Mouse (Mus musculus): ENCODE data around the gene Gimap4. TPM values are rescaled to one million over a fixed set of nuclear protein-coding genes. Genes with fewer than 3 reads are reported as not detected.
A peak's percentile ranks its signal among the peaks of the same experiment; 100 is the strongest.

Gimap4 gene
- polyA plus RNA-seq, 1 experiment: 41.0 TPM

DNA sequence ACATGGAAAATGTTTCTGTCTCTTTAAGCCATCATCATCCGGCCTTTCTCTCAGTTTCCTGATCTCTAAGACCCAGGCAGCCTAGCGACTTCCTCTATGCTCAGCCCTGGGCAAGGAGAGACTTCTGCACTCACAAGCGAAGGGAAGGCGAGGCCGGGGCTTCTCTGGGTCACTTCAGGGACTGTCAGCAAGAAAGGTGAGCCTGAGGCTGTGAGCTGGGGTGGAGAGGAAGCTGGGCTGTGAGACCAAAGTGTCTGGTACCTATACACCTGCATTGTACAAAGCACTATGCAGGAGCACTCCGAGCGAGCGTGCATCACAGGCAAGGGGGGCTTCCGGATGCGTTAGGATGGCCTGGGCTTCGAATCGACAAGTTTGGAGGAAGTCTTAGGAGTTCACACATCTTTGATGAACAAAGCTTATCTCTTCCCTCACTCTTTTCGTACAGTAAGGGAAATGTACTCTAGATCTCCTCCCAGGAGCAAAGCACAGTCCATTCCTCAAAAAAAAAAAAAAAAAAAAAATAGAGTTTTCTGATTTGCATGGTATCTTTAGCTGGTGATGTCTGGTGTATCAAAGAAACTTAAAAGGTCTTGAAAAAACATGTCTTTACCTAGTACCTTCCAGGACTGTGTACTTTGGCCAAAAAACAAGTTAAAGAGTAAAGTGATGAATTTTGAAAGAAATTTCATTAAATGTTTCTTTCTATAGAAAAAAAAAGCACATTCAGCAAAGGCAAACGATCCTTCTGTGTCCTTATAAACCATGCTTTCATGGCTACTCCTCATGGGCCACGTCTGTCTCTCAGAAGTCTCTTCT, 54.8 kb downstream of the Gimap4 start, which contains the start of gene Gimap1:
Gene Gimap1, plus strand, starts transcription at position 94 of the 819 bp plus-strand sequence.
- peaks cover 3% of the 10 kb centered on the region; the same call in 1 of the 2 replicates for H3K4me1 ChIP-seq (ENCODE audit: control insufficient read depth, insufficient read depth, low read length)
- H3K4me3 ChIP-seq (replicated peaks; ENCODE audit: control insufficient read depth, low read depth, low read length): peak within 1 kb of the TSS; percentile 94
- TF ChIP-seq CTCF (IDR thresholded peaks at IDR 0.05; ENCODE audit: control insufficient read depth, insufficient read depth, low read length) (no peak), POLR2A (IDR thresholded peaks at IDR 0.05; ENCODE audit: borderline replicate concordance, control insufficient read depth, low read depth, low read length) (no peak; the same call in 1 of the 2 replicates)
- peak within 1 kb of the TSS; percentile 92 for H3K27ac ChIP-seq (ENCODE audit: control insufficient read depth, insufficient read depth, low read depth, low read length, poor library complexity)
- WGBS: 2% methylated on average over 15 of the region's 15 CpGs

DNA sequence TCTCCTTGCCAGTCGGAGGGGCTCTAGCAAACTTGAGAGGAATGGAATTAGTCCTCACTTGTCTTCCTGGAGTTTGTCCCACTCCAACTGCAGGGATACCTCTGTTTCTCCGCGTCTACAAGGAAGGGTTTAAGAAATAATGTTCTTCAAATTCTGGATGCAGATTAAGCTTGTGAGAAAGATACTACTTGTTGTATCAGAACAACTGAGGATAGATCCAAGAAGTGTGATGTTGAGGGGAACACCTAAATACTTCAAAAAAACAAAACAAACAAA, 55.4 kb downstream of the Gimap4 start:
- 6% methylated on average over 3 of the region's 3 CpGs for WGBS
- TF ChIP-seq POLR2A (IDR thresholded peaks at IDR 0.05; ENCODE audit: borderline replicate concordance, control insufficient read depth, low read depth, low read length) (no peak), CTCF (IDR thresholded peaks at IDR 0.05; ENCODE audit: control insufficient read depth, insufficient read depth, low read length) (no peak)
- Histone ChIP-seq H3K4me3 (replicated peaks; ENCODE audit: control insufficient read depth, low read depth, low read length) (peak overlapping the region; percentile 54), H3K4me1 (ENCODE audit: control insufficient read depth, insufficient read depth, low read length) (peaks cover 3% of the 10 kb centered on the region; the same call in 1 of the 2 replicates), H3K27ac (ENCODE audit: control insufficient read depth, insufficient read depth, low read depth, low read length, poor library complexity) (no peak overlapping the region)

DNA sequence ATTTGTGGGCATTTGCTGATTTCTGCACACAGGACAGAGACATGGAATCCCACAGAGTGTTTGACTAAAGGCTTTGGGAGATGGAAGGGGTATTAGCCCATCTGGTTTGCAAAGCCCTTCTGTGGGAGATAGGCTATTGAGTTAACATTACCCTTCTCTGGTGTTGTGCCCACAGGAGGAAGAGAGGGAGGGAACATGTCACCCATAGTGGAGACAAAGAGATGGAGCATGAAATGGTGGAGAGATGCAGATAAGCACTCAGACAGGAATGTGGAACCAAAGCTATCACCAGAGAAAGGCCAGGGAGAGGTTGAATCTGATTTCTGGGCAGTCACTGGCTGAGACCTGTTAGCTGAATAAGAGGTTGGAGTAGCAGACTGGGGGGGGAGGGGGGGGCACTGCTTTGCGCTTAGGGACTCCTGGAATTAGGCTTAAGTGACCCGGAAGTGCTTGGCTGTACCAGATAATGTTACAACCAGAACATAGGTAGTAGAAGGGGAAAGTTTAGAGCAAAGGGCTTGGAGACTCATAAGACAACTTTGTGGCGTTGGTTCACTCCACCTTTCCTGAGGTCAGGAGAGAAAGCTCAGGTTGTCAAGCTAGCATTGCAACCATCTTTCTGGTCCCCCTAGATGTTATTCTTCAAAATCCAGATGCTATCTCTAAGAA, 56.3 kb downstream of the Gimap4 start:
- no peak for TF ChIP-seq CTCF (IDR thresholded peaks at IDR 0.05; ENCODE audit: control insufficient read depth, insufficient read depth, low read length)
- no peak for TF ChIP-seq POLR2A (IDR thresholded peaks at IDR 0.05; ENCODE audit: borderline replicate concordance, control insufficient read depth, low read depth, low read length)
- peak overlapping the region; percentile 88 for H3K27ac ChIP-seq (ENCODE audit: control insufficient read depth, insufficient read depth, low read depth, low read length, poor library complexity)

DNA sequence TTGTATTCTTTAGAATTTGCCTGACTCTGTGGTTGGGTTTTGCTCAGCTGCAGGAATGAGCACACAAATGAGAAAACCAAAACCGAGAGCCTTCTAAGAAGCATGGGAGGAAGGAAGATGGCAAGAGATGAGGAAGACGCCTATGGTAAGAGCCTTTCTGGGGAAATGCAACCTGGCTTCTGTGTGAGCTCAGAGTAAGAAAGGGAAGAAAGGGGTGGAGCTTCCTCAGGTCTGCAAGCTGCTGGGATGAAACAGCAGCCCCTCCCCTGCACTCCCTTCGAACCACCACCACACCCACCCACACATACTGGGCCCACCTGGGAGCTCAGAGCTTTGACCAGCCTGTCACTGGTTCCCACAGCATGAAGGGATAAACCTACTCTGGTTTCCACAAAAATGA, 56.9 kb downstream of the Gimap4 start:
- TF ChIP-seq POLR2A (IDR thresholded peaks at IDR 0.05; ENCODE audit: borderline replicate concordance, control insufficient read depth, low read depth, low read length) (no peak), CTCF (IDR thresholded peaks at IDR 0.05; ENCODE audit: control insufficient read depth, insufficient read depth, low read length) (no peak)

More for the DNA sequence above, 56.3 kb downstream of the Gimap4 start:
- Histone ChIP-seq H3K4me1 (ENCODE audit: control insufficient read depth, insufficient read depth, low read length) (peaks cover 3% of the 10 kb centered on the region; the same call in 1 of the 2 replicates), H3K4me3 (replicated peaks; ENCODE audit: control insufficient read depth, low read depth, low read length) (peak overlapping the region; percentile 47)
- 15% methylated on average over 3 of the region's 3 CpGs for WGBS

More for the DNA sequence above, 56.9 kb downstream of the Gimap4 start:
- H3K27ac ChIP-seq (ENCODE audit: control insufficient read depth, insufficient read depth, low read depth, low read length, poor library complexity): peak overlapping the region; percentile 88
- WGBS: 3% methylated on average over 3 of the region's 3 CpGs
- H3K4me1 ChIP-seq (ENCODE audit: control insufficient read depth, insufficient read depth, low read length): peaks cover 3% of the 10 kb centered on the region
- H3K4me3 ChIP-seq (replicated peaks; ENCODE audit: control insufficient read depth, low read depth, low read length): no peak overlapping the region

Other genes with a start within 250 kb of the Gimap4 start
- 3.2 and 9.0 TPM in 2 replicates for gene Zfp467, start 238.7 kb upstream of the Gimap4 start, polyA plus RNA-seq (2011; ENCODE audit: insufficient read depth, insufficient read length, low replicate concordance, missing spikeins)
- 0.25 and 0.27 TPM in 2 replicates for gene Sspo, start 236.3 kb upstream of the Gimap4 start, polyA plus RNA-seq (2011; ENCODE audit: insufficient read depth, insufficient read length, low replicate concordance, missing spikeins)
- gene Atp6v0e2, start 146.9 kb upstream of the Gimap4 start, polyA plus RNA-seq (2011; ENCODE audit: insufficient read depth, insufficient read length, low replicate concordance, missing spikeins): 2.2 TPM in 1 of 2 replicates, not detected in the other
- gene Lrrc61, start 129.8 kb upstream of the Gimap4 start, polyA plus RNA-seq (2011; ENCODE audit: insufficient read depth, insufficient read length, low replicate concordance, missing spikeins): 2.2 and 4.9 TPM in 2 replicates
- 6.9 and 9.2 TPM in 2 replicates for gene Rarres2, start 111.8 kb upstream of the Gimap4 start, polyA plus RNA-seq (2011; ENCODE audit: insufficient read depth, insufficient read length, low replicate concordance, missing spikeins)
- gene Gm45021, start 94.9 kb upstream of the Gimap4 start, polyA plus RNA-seq (2011; ENCODE audit: insufficient read depth, insufficient read length, low replicate concordance, missing spikeins): not detected in 2 replicates
- gene Repin1, start 90.7 kb upstream of the Gimap4 start, polyA plus RNA-seq (2011; ENCODE audit: insufficient read depth, insufficient read length, low replicate concordance, missing spikeins): 3.4 and 5.5 TPM in 2 replicates
- not detected in 2 replicates for gene Gm44965, start 90.6 kb upstream of the Gimap4 start, polyA plus RNA-seq (2011; ENCODE audit: insufficient read depth, insufficient read length, low replicate concordance, missing spikeins)
- 0.40 and 1.1 TPM in 2 replicates for gene Zfp775, start 82.5 kb upstream of the Gimap4 start, polyA plus RNA-seq (2011; ENCODE audit: insufficient read depth, insufficient read length, low replicate concordance, missing spikeins)
- gene AI854703, start 57.8 kb upstream of the Gimap4 start, polyA plus RNA-seq (2011; ENCODE audit: insufficient read depth, insufficient read length, low replicate concordance, missing spikeins): 1.2 TPM in 1 of 2 replicates, not detected in the other
- 8.3 and 15.1 TPM in 2 replicates for gene Gimap8, start 37.3 kb upstream of the Gimap4 start, polyA plus RNA-seq (2011; ENCODE audit: insufficient read depth, insufficient read length, low replicate concordance, missing spikeins)
- gene Gimap9, start 8.4 kb upstream of the Gimap4 start, polyA plus RNA-seq (2011; ENCODE audit: insufficient read depth, insufficient read length, low replicate concordance, missing spikeins): 13.5 and 26.0 TPM in 2 replicates
- gene Gimap6, start 23.7 kb downstream of the Gimap4 start, polyA plus RNA-seq (2011; ENCODE audit: insufficient read depth, insufficient read length, low replicate concordance, missing spikeins): 45.1 and 77.9 TPM in 2 replicates
- 15.2 TPM in 1 of 2 replicates, not detected in the other for gene Gm28053, start 34.1 kb downstream of the Gimap4 start, polyA plus RNA-seq (2011; ENCODE audit: insufficient read depth, insufficient read length, low replicate concordance, missing spikeins)
- gene Gimap7, start 34.1 kb downstream of the Gimap4 start, polyA plus RNA-seq (2011; ENCODE audit: insufficient read depth, insufficient read length, low replicate concordance, missing spikeins): 3.6 and 5.2 TPM in 2 replicates
- 19.3 and 26.4 TPM in 2 replicates for gene Gimap1, start 54.5 kb downstream of the Gimap4 start, polyA plus RNA-seq (2011; ENCODE audit: insufficient read depth, insufficient read length, low replicate concordance, missing spikeins)
- 4.7 and 7.9 TPM in 2 replicates for gene Gimap5, start 61.6 kb downstream of the Gimap4 start, polyA plus RNA-seq (2011; ENCODE audit: insufficient read depth, insufficient read length, low replicate concordance, missing spikeins)
- 15.3 and 36.7 TPM in 2 replicates for gene Gimap3, start 86.3 kb downstream of the Gimap4 start, polyA plus RNA-seq (2011; ENCODE audit: insufficient read depth, insufficient read length, low replicate concordance, missing spikeins)
- gene Tmem176a, start 156.4 kb downstream of the Gimap4 start, polyA plus RNA-seq (2011; ENCODE audit: insufficient read depth, insufficient read length, low replicate concordance, missing spikeins): 17.9 and 24.6 TPM in 2 replicates
- 17.2 and 26.5 TPM in 2 replicates for gene Tmem176b, start 156.9 kb downstream of the Gimap4 start, polyA plus RNA-seq (2011; ENCODE audit: insufficient read depth, insufficient read length, low replicate concordance, missing spikeins)
- not detected in 2 replicates for gene Aoc1, start 188.3 kb downstream of the Gimap4 start, polyA plus RNA-seq (2011; ENCODE audit: insufficient read depth, insufficient read length, low replicate concordance, missing spikeins)
- not detected in 2 replicates for gene 1600015I10Rik, start 245.3 kb downstream of the Gimap4 start, polyA plus RNA-seq (2011; ENCODE audit: insufficient read depth, insufficient read length, low replicate concordance, missing spikeins)

Measured in bone marrow, adult 2 months (tissue).